Mouse (Mus musculus) CH12.LX (cell line): Measurements from ENCODE around the gene Pitpnm2. TPM values are rescaled to one million over a fixed set of nuclear protein-coding genes. Genes with fewer than 3 reads are reported as not detected.

Experiments
- DNase-seq: peaks from one replicate; pipeline ENCODE4 v3.0.0-alpha.2; 2013; ENCODE audit errors: extremely low read depth
- H3K27ac ChIP-seq: 2 replicates; pipeline ENCODE4 v1.5.1; 2012; ENCODE audit warnings: low read depth, mild to moderate bottlenecking, control low read depth, moderate library complexity; ENCODE audit not compliant: insufficient read depth
- H3K27me3 ChIP-seq: replicated peaks from 2 replicates; pipeline ENCODE3; 2012; ENCODE audit warnings: inconsistent platforms
- H3K36me3 ChIP-seq, 2 experiments: replicated peaks in 1 of 2; 2 replicates each; pipeline versions ENCODE3 to v1.6.1; 2012; ENCODE audit warnings: inconsistent platforms in 1 of 2, low read length in 1 of 2, mild to moderate bottlenecking in 1 of 2, mixed read lengths in 1 of 2, moderate library complexity in 1 of 2; ENCODE audit not compliant: control insufficient read depth in 1 of 2, insufficient read depth in 1 of 2
- H3K4me1 ChIP-seq, 2 experiments: 2 replicates each; pipeline ENCODE4 v1.6.1; 2012; ENCODE audit warnings: inconsistent platforms in 1 of 2, moderate library complexity in 1 of 2; ENCODE audit not compliant: insufficient read depth in 2 of 2, control insufficient read depth in 1 of 2
- H3K4me2 ChIP-seq: 2 replicates; pipeline ENCODE4 v1.6.1; 2012; ENCODE audit warnings: low read depth, mild to moderate bottlenecking, control low read depth; ENCODE audit not compliant: poor library complexity, insufficient read depth, severe bottlenecking
- H3K4me3 ChIP-seq, 3 experiments: fragments of 150-350 bp in 1 of 3; sonication (generic) in 1 of 3; replicated peaks in 1 of 3; 2 replicates each; pipeline versions ENCODE3 to v1.5.1; 2011 to 2012; ENCODE audit warnings: low read depth in 2 of 3, low read length in 2 of 3, mild to moderate bottlenecking in 2 of 3, moderate library complexity in 2 of 3, control low read depth in 1 of 3, improper control_type of control experiment in 1 of 3, inconsistent platforms in 1 of 3, mixed read lengths in 1 of 3; ENCODE audit not compliant: poor library complexity in 1 of 3
- H3K79me2 ChIP-seq: replicated peaks from 2 replicates; pipeline ENCODE4 v1.6.1; 2012; ENCODE audit warnings: mild to moderate bottlenecking, moderate library complexity; ENCODE audit not compliant: control insufficient read depth, poor library complexity, insufficient read depth, severe bottlenecking; ENCODE audit errors: extremely low read depth
- H3K9ac ChIP-seq: 2 replicates; pipeline ENCODE4 v1.6.1; 2012; ENCODE audit warnings: low read depth, mild to moderate bottlenecking, control low read depth, moderate library complexity; ENCODE audit not compliant: insufficient read depth
- H3K9me3 ChIP-seq: replicated peaks from 2 replicates; pipeline ENCODE3; 2012; ENCODE audit warnings: low read length, inconsistent platforms, mixed read lengths
- CTCF ChIP-seq, 2 experiments: IDR thresholded peaks in 1 of 2; conservative IDR thresholded peaks in 1 of 2; 2 replicates each; pipeline ENCODE4 v1.5.1; 2011 to 2012; ENCODE audit warnings: low read depth in 2 of 2, low read length in 2 of 2, improper control_type of control experiment in 1 of 2, inconsistent platforms in 1 of 2, mild to moderate bottlenecking in 1 of 2, moderate library complexity in 1 of 2
- E2F4 ChIP-seq: IDR thresholded peaks from 2 replicates; pipeline ENCODE4 v1.6.1; 2011; ENCODE audit warnings: low read depth, low read length, improper control_type of control experiment; ENCODE audit not compliant: insufficient replicate concordance
- EP300 ChIP-seq: IDR thresholded peaks from 2 replicates; pipeline ENCODE4 v1.6.1; 2011; ENCODE audit warnings: low read length, improper control_type of control experiment
- ETS1 ChIP-seq: conservative IDR thresholded peaks from 2 replicates; pipeline ENCODE4 v1.6.1; 2012; ENCODE audit warnings: low read depth, mild to moderate bottlenecking, inconsistent platforms, low read length, improper control_type of control experiment, moderate library complexity
- HCFC1 ChIP-seq: IDR thresholded peaks from 2 replicates; pipeline ENCODE4 v1.6.1; 2012; ENCODE audit warnings: low read depth, mild to moderate bottlenecking, inconsistent platforms, low read length, improper control_type of control experiment
- JUN ChIP-seq: IDR thresholded peaks from 2 replicates; pipeline ENCODE4 v1.6.1; 2011; ENCODE audit warnings: low read depth, mild to moderate bottlenecking, low read length, improper control_type of control experiment, moderate library complexity; ENCODE audit not compliant: insufficient read depth
- KAT2A ChIP-seq: IDR thresholded peaks from 2 replicates; pipeline ENCODE4 v1.6.1; 2012; ENCODE audit warnings: low read length, improper control_type of control experiment, inconsistent platforms; ENCODE audit not compliant: insufficient replicate concordance
- MAFK ChIP-seq: IDR thresholded peaks from 2 replicates; pipeline ENCODE4 v1.6.1; 2011; ENCODE audit warnings: low read length, improper control_type of control experiment; ENCODE audit not compliant: insufficient replicate concordance
- MAX ChIP-seq: IDR thresholded peaks from 2 replicates; pipeline ENCODE4 v1.6.1; 2011; ENCODE audit warnings: low read length, improper control_type of control experiment
- MXI1 ChIP-seq: IDR thresholded peaks from 2 replicates; pipeline ENCODE4 v1.6.1; 2011; ENCODE audit warnings: mild to moderate bottlenecking, low read depth, low read length, improper control_type of control experiment
- POLR2A ChIP-seq: IDR thresholded peaks from 2 replicates; pipeline ENCODE4 v1.6.1; 2011; ENCODE audit warnings: low read depth, mild to moderate bottlenecking, improper control_type of control experiment, low read length
- SMC3 ChIP-seq: IDR thresholded peaks from 2 replicates; pipeline ENCODE4 v1.6.1; 2011; ENCODE audit warnings: low read depth, low read length, improper control_type of control experiment
- UBTF ChIP-seq: IDR thresholded peaks from 2 replicates; pipeline ENCODE4 v1.6.1; 2012; ENCODE audit warnings: low read depth, mild to moderate bottlenecking, inconsistent platforms, low read length, improper control_type of control experiment, moderate library complexity
- USF2 ChIP-seq: conservative IDR thresholded peaks from 2 replicates; pipeline ENCODE4 v1.6.1; 2011; ENCODE audit warnings: low read depth, low read length, improper control_type of control experiment
- ZC3H11A ChIP-seq: IDR thresholded peaks from 2 replicates; pipeline ENCODE4 v1.6.1; 2012; ENCODE audit warnings: low read depth, mild to moderate bottlenecking, inconsistent platforms, low read length, improper control_type of control experiment
- ZMIZ1 ChIP-seq: IDR thresholded peaks from 2 replicates; pipeline ENCODE4 v1.6.1; 2012; ENCODE audit warnings: low read depth, mild to moderate bottlenecking, inconsistent platforms, low read length, improper control_type of control experiment
- dilution Hi-C: fragments of 300-500 bp; cut with MboI; formaldehyde crosslinking; loops from 2 replicates; pipeline ENCODE4 v1.14.3; 2020; ENCODE audit warnings: low sequenced_read_pairs; ENCODE audit not compliant: extremely low pct_unique_long_range_greater_than_20kb, extremely low pct_ligation_motif_present
- in situ Hi-C: fragments of 300-500 bp; cut with MboI; formaldehyde crosslinking; loops from 3 replicates; pipeline ENCODE4 v1.14.3; 2019; ENCODE audit warnings: low sequenced_read_pairs, low pct_ligation_motif_present, low pct_unique_long_range_greater_than_20kb, mixed read lengths
- polyA plus RNA-seq: library from polyadenylated mRNA; unstranded; fragments of >175 nt; gene quantifications from 2 replicates; pipeline ENCODE4 v1.2.1, GENCODE M21; 2012; ENCODE audit warnings: low read depth; ENCODE audit not compliant: insufficient read length
- total RNA-seq, 2 experiments: library from RNA; depleted of rRNA; stranded (reverse); fragments of 300-350 nt in 1 of 2; fragments of >200 nt in 1 of 2; gene quantifications; 2 replicates each; pipeline ENCODE4 v1.2.3; 2012 to 2014

Gene Pitpnm2
- total and polyA plus RNA-seq, 3 experiments = 1.0 to 11.9 (median 5.3) TPM

- no peak overlapping the region for H3K27ac ChIP-seq
- H3K36me3 ChIP-seq = peaks cover 0 to 35% of the 10 kb centered on the region in 2 experiments
- no peak overlapping the region for H3K4me2 ChIP-seq
- H3K9ac ChIP-seq = no peak overlapping the region
- H3K79me2 ChIP-seq = no peaks in the 10 kb centered on the region
- peaks cover 14 to 37% of the 10 kb centered on the region in 2 experiments for H3K4me1 ChIP-seq
- TF ChIP-seq HCFC1 = no peak
- no peak for TF ChIP-seq USF2
- no peak for TF ChIP-seq ETS1
- no peak for TF ChIP-seq ZMIZ1
- no peak for TF ChIP-seq MAX
- no peak for TF ChIP-seq KAT2A
- DNase-seq = no peak
- no peak overlapping the region for H3K4me3 ChIP-seq
- dilution Hi-C loops (no loop called here), in situ Hi-C loops (no loop called here)
- H3K27me3 ChIP-seq = no peaks in the 10 kb centered on the region
- no peaks in the 10 kb centered on the region for H3K9me3 ChIP-seq
Observed at GRCm38 (mm10) chr5:124210281-124211016, 39.1 kb downstream of the Pitpnm2 start.

GRCm38 (mm10) chr5:124209850-124210249 is 39.7 kb downstream of the Pitpnm2 start:
- H3K9me3 ChIP-seq = no peaks in the 10 kb centered on the region
- no peaks in the 10 kb centered on the region for H3K27me3 ChIP-seq
- in situ Hi-C loops = no loop called here
- H3K27ac ChIP-seq = no peak overlapping the region
- H3K4me3 ChIP-seq = no peak overlapping the region
- no peak overlapping the region for H3K9ac ChIP-seq
- H3K4me2 ChIP-seq = no peak overlapping the region
- TF ChIP-seq EP300 (no peak), POLR2A (no peak), UBTF (no peak), E2F4 (no peak), HCFC1 (no peak), MXI1 (no peak), JUN (no peak), MAFK (no peak), SMC3 (no peak), ZC3H11A (no peak), CTCF (conservative IDR thresholded peaks at IDR 0.05 in 1 of 2, IDR thresholded peaks at IDR 0.05 in 1 of 2; ENCODE audit: low read depth in 2 of 2, low read length in 2 of 2) (no peak)
- dilution Hi-C loops = no loop called here
- H3K36me3 ChIP-seq = peaks cover 0 to 39% of the 10 kb centered on the region in 2 experiments
- no peak for DNase-seq
- H3K4me1 ChIP-seq = peaks cover 9 to 31% of the 10 kb centered on the region in 2 experiments; a peak in 3 of 4 replicates
- H3K79me2 ChIP-seq = no peaks in the 10 kb centered on the region
